Mouse (Mus musculus) heart, embryonic 11.5 days (tissue): ENCODE data around the gene Atp13a4. TPM values are rescaled to one million over a fixed set of nuclear protein-coding genes. Genes with fewer than 3 reads are reported as not detected.

Source experiments
- ATAC-seq: fragments of 200-750 bp; cut with Nextera tagmentation; replicated peaks from 2 replicates; pipeline ENCODE4 v1.8.0; 2017; ENCODE audit warnings: moderate library complexity; ENCODE audit not compliant: insufficient number of reproducible peaks, low FRiP score, low TSS enrichment
- H3K27ac ChIP-seq: fragments of 300-500 bp; sonication (generic); 2 replicates; pipeline ENCODE4 v1.5.1; 2014; ENCODE audit warnings: mild to moderate bottlenecking, low read depth, low read length
- H3K27me3 ChIP-seq: fragments of 300-500 bp; sonication (generic); 2 replicates; pipeline ENCODE4 v1.6.1; 2014; ENCODE audit warnings: mild to moderate bottlenecking, low read length, mixed read lengths; ENCODE audit not compliant: control insufficient read depth, insufficient read depth
- H3K36me3 ChIP-seq: fragments of 300-500 bp; sonication (generic); 2 replicates; pipeline ENCODE4 v1.6.1; 2014; ENCODE audit warnings: mild to moderate bottlenecking, low read length, moderate library complexity, mixed read lengths; ENCODE audit not compliant: control insufficient read depth, insufficient read depth
- H3K4me1 ChIP-seq: fragments of 300-500 bp; sonication (generic); 2 replicates; pipeline ENCODE4 v1.6.1; 2014; ENCODE audit warnings: low read length; ENCODE audit not compliant: control insufficient read depth, insufficient read depth
- H3K4me2 ChIP-seq: fragments of 300-500 bp; sonication (generic); 2 replicates; pipeline ENCODE4 v1.6.1; 2014; ENCODE audit warnings: mild to moderate bottlenecking, moderate library complexity
- H3K4me3 ChIP-seq: fragments of 300-500 bp; sonication (generic); 2 replicates; pipeline ENCODE4 v1.5.1; 2014; ENCODE audit warnings: low read depth, low read length
- H3K9ac ChIP-seq: fragments of 300-500 bp; sonication (generic); 2 replicates; pipeline ENCODE4 v1.6.1; 2014; ENCODE audit warnings: mild to moderate bottlenecking, low read depth, low read length, moderate library complexity
- H3K9me3 ChIP-seq: fragments of 300-500 bp; sonication (generic); replicated peaks from 2 replicates; pipeline ENCODE4 v1.6.1; 2016; ENCODE audit warnings: low read length; ENCODE audit not compliant: control insufficient read depth
- WGBS: fragments of 180-500 bp; shearing (Covaris S2); extraction: QIAGEN DNeasy Blood & Tissue Kit; methylation state at CpG from one replicate; pipeline ENCODE4 v1.1.7; 2014; ENCODE audit not compliant: insufficient replicate concordance; 5-methylcytosine and 5-hydroxymethylcytosine counted together
- polyA plus RNA-seq: library from polyadenylated mRNA; unstranded; fragments of >200 nt; fragmentation: Nextera tagmentation; extraction: Ambion mirVana; gene quantifications from 2 replicates; pipeline ENCODE4 v1.2.1, GENCODE M21; 2014

The Atp13a4 gene
- polyA plus RNA-seq, 1 experiment from 2014 or later, result not detected

DNA sequence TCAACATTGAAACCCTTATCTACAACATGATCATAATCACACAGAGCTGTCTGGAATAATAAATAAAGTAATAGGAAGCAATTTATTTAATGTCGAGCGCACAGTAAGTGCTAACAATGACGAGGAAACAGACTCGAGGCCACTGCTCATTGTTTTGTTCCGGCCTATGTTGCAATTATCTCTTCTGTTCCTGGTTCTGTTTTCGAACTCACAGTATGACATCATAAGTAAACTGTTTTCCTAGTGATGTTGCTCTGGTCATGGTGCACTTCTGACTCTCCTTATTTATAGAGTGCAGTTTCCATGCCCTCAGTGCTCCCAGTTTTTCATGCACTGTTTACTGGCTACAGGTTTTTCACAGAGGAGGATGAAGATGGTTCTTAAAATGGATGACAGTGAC lies 91.4 kb downstream of the Atp13a4 start:
- WGBS, result 56% methylated on average over 6 of the region's 6 CpGs
- Histone ChIP-seq H3K27me3 (no peaks in the 10 kb centered on the region), H3K27ac (no peak overlapping the region), H3K4me1 (no peaks in the 10 kb centered on the region), H3K9ac (no peak overlapping the region), H3K4me3 (no peak overlapping the region), H3K36me3 (no peaks in the 10 kb centered on the region), H3K9me3 (no peaks in the 10 kb centered on the region), H3K4me2 (no peak overlapping the region)
- no peak for ATAC-seq

DNA sequence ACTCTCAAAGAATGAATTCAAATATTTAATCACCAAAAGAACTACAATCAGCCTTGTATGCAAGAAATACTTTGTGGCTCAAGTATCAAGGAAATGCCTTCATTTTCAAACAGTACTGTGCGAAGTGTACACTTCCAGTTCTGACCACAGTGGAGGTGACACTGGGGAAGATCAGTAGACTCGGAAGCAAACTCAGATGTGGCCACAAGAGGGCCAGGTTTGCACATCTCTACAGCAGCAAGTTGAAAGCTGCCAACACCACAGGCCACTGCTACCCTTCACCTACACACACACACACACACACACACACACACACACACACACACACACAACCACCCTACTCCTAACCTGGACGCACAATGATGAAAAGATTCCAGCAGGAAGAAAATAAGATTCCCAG lies 93.0 kb downstream of the Atp13a4 start:
- 58% methylated on average over 3 of the region's 3 CpGs for WGBS
- H3K36me3 ChIP-seq, result no peaks in the 10 kb centered on the region
- H3K9ac ChIP-seq, result no peak overlapping the region
- ATAC-seq, result no peak
- no peaks in the 10 kb centered on the region for H3K4me1 ChIP-seq
- H3K4me3 ChIP-seq, result no peak overlapping the region
- H3K27ac ChIP-seq, result no peak overlapping the region
- H3K27me3 ChIP-seq, result no peaks in the 10 kb centered on the region
- no peaks in the 10 kb centered on the region for H3K9me3 ChIP-seq
- H3K4me2 ChIP-seq, result no peak overlapping the region

DNA sequence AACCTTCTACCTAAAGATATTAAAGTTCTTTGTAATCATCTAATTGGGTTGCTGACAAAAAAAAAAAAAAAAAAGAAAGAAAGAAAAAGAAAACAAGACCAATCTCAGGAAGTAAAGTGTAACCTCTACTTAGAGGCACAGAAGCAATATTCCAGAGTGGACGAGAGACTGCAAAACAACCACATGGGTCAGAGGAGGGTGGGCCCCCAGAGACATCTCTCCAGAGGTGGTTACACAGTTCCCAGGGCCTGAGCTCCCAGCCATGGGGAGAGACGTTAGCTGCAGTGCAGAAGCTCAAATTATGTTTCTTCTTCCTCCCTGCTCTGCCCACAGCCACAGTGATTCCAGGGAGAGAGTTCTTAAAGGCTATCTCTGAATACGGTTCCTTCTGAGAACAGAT lies 102.5 kb downstream of the Atp13a4 start:
- Histone ChIP-seq H3K4me3 (no peak overlapping the region), H3K36me3 (no peaks in the 10 kb centered on the region), H3K4me2 (no peak overlapping the region), H3K4me1 (no peaks in the 10 kb centered on the region), H3K9ac (no peak overlapping the region), H3K27me3 (no peaks in the 10 kb centered on the region), H3K27ac (no peak overlapping the region), H3K9me3 (no peaks in the 10 kb centered on the region)
- no peak for ATAC-seq
- 41% methylated on average over 3 of the region's 3 CpGs for WGBS

GRCm38 (mm10) chr16:29441405-29441985 lies 103.2 kb downstream of the Atp13a4 start:
- H3K4me3 ChIP-seq, result no peak overlapping the region
- H3K36me3 ChIP-seq, result no peaks in the 10 kb centered on the region
- H3K4me2 ChIP-seq, result no peak overlapping the region
- H3K27ac ChIP-seq, result no peak overlapping the region
- H3K9me3 ChIP-seq, result no peaks in the 10 kb centered on the region
- H3K4me1 ChIP-seq, result no peaks in the 10 kb centered on the region
- ATAC-seq, result no peak
- H3K27me3 ChIP-seq, result no peaks in the 10 kb centered on the region
- no peak overlapping the region for H3K9ac ChIP-seq
- WGBS, result 66% methylated on average over 10 of the region's 10 CpGs

DNA sequence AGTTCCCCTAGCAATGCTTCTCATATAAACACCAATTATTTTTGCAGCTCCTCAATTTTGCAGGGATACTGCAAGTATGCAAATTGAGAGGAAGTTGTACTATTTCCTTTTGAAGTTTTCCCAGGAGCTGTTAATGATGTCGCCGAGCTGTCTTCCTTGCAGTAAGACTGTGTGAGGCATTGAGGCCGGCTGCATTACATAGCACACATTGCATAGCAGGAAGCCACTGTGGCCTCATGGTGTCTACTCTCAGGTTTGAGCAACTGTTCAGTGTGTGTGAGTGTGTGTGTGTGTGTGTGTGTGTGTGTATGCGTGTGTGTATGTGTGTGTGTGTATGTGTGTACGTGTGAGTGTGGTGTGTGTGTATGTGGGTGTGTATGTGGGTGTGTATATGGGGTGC lies 106.6 kb downstream of the Atp13a4 start:
- Histone ChIP-seq H3K27ac (no peak overlapping the region), H3K36me3 (no peaks in the 10 kb centered on the region), H3K4me1 (no peaks in the 10 kb centered on the region), H3K9ac (no peak overlapping the region), H3K4me2 (no peak overlapping the region), H3K27me3 (no peaks in the 10 kb centered on the region), H3K9me3 (no peaks in the 10 kb centered on the region), H3K4me3 (no peak overlapping the region)
- WGBS, result 72% methylated on average over 5 of the region's 5 CpGs
- no peak for ATAC-seq

GRCm38 (mm10) chr16:29435746-29436145 lies 108.9 kb downstream of the Atp13a4 start:
- Histone ChIP-seq H3K9ac (no peak overlapping the region), H3K9me3 (no peaks in the 10 kb centered on the region), H3K4me3 (no peak overlapping the region), H3K4me2 (no peak overlapping the region), H3K4me1 (no peaks in the 10 kb centered on the region), H3K27me3 (no peaks in the 10 kb centered on the region), H3K36me3 (no peaks in the 10 kb centered on the region), H3K27ac (no peak overlapping the region)
- WGBS, result 59% methylated on average over 6 of the region's 6 CpGs
- ATAC-seq, result no peak

DNA sequence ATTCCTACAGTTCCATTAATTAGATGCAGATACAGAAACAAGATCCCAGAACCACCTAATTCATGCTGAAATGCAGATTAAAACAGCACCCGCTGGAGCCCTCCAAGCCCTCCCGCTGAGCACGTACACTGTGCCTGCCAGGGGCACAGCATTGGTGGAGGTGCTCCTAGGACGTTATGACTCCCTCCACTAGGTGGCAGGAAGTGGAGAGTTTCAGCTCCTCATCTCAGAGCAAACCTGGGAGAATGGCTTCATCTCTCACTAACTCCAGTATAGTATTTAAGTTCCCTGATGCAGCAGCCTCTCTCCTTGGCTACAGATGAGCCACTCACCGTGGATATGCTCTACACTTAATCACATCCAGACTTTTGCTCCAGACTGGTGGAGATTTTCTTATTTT lies 110.0 kb downstream of the Atp13a4 start:
- H3K9me3 ChIP-seq, result no peaks in the 10 kb centered on the region
- no peak overlapping the region for H3K9ac ChIP-seq
- H3K4me2 ChIP-seq, result no peak overlapping the region
- peak; percentile 63; the same call in 1 of the 2 replicates for ATAC-seq
- H3K36me3 ChIP-seq, result no peaks in the 10 kb centered on the region
- H3K4me3 ChIP-seq, result no peak overlapping the region
- H3K27me3 ChIP-seq, result no peaks in the 10 kb centered on the region
- H3K4me1 ChIP-seq, result no peaks in the 10 kb centered on the region
- H3K27ac ChIP-seq, result no peak overlapping the region
- 16% methylated on average over 5 of the region's 5 CpGs for WGBS

DNA sequence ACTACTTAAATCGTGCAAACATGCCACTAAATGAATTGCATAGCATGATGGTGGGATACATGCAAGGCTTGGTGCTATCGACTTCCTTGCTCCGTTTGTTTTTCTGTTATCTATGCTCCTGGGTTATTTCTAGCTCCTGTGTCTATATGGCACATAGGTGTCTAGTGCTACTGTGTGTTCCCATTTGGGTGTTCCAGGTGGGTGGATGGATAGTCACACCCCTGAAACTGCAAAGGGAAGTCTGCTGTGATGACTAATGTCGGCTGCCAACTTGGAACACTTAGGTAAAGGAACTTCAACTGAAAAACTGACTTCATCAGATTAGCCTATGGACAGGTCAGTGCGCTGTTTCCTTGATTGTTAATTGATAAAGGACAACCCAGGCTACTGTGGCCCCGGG lies 129.8 kb downstream of the Atp13a4 start:
- no peaks in the 10 kb centered on the region for H3K27me3 ChIP-seq
- no peak overlapping the region for H3K4me3 ChIP-seq
- WGBS, result 78% methylated on average over 6 of the region's 6 CpGs
- no peak overlapping the region for H3K9ac ChIP-seq
- no peaks in the 10 kb centered on the region for H3K4me1 ChIP-seq
- no peak for ATAC-seq
- no peaks in the 10 kb centered on the region for H3K36me3 ChIP-seq
- H3K9me3 ChIP-seq, result no peaks in the 10 kb centered on the region
- H3K4me2 ChIP-seq, result no peak overlapping the region
- H3K27ac ChIP-seq, result no peak overlapping the region

DNA sequence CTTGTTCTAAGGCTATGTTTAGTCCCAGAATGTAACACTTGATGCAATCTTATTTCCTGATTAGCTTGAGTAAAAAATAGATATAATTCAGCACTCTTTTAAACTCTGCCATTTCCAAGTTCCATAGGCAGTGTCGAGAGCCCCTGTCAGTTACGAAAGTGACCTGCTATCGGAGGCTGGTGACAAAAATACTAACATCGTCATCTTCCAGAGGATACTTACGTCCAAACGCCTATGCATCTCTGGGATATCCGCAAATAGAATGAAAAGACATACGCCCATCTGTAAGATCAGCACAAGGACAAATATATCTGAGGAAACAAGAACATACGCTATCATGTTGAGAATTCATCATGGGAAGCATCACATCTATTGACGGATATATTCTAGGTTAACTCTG lies 137.3 kb downstream of the Atp13a4 start:
- H3K27me3 ChIP-seq, result no peaks in the 10 kb centered on the region
- H3K4me3 ChIP-seq, result no peak overlapping the region
- H3K36me3 ChIP-seq, result no peaks in the 10 kb centered on the region
- no peak overlapping the region for H3K27ac ChIP-seq
- H3K4me1 ChIP-seq, result no peaks in the 10 kb centered on the region
- ATAC-seq, result no peak
- H3K9me3 ChIP-seq, result no peaks in the 10 kb centered on the region
- 85% methylated on average over 10 of the region's 10 CpGs for WGBS
- H3K9ac ChIP-seq, result no peak overlapping the region
- no peak overlapping the region for H3K4me2 ChIP-seq
